Mouse (Mus musculus): ENCODE measurements around the gene Ksr1.
"Not testable (repeated sequence)": the region's sequence is repeated elsewhere in the genome, so short reads cannot be mapped to it uniquely, and the experiment has no call there.

GRCm38 (mm10) chr11:78989206-78989605 is 157.0 kb downstream of the Ksr1 start:
- TF ChIP-seq CTCF (IDR thresholded peaks at IDR 0.05; ENCODE audit: low read depth, low read length); POLR2A (IDR thresholded peaks at IDR 0.05; ENCODE audit: extremely low read depth, insufficient read depth, low read length): not testable (repeated sequence)

Data from liver, adult 2 months (tissue).